8 mouse cellular contexts compared by ENCODE assay signal in genomic region chrX:103616162-103616535, GRCm38 (mm10). TPM values are rescaled to one million over a fixed set of nuclear protein-coding genes. Genes with fewer than 3 reads are reported as not detected.
DNase-seq lines count a peak whose midpoint lies in the region; ATAC-seq and TF ChIP-seq lines count a peak whose summit lies in the region.

No protein-coding gene starts in this region.

- H3K4me3 ChIP-seq in intestine, postnatal 0 days (ENCODE audit: low read depth, low read length), result peak overlapping the region; percentile 47
- peak overlapping the region; percentile 68 for H3K4me3 ChIP-seq in liver, embryonic 15.5 days (replicated peaks)
- peak overlapping the region; percentile 70 for H3K4me3 ChIP-seq in testis, adult 2 months (ENCODE audit: control insufficient read depth, low read depth, low read length)

- no peaks in the 10 kb centered on the region for H3K27me3 ChIP-seq in intestine, postnatal 0 days (replicated peaks; ENCODE audit: control insufficient read depth, insufficient read depth, low read length)
- no peaks in the 10 kb centered on the region for H3K27me3 ChIP-seq in liver, embryonic 15.5 days
- H3K27me3 ChIP-seq in testis, adult 2 months (ENCODE audit: control insufficient read depth, insufficient read depth, low read length), result no peaks in the 10 kb centered on the region

- ATAC-seq in granulocyte monocyte progenitor cell, adult 5-6 weeks (replicated peaks; ENCODE audit: poor library complexity, severe bottlenecking), result peak; percentile 53
- ATAC-seq in intestine, postnatal 0 days, result peak; percentile 55
- ATAC-seq in liver, embryonic 15.5 days (ENCODE audit: insufficient read depth), result peak; percentile 56

- H3K36me3 ChIP-seq in intestine, postnatal 0 days (ENCODE audit: control insufficient read depth, insufficient read depth), result no peaks in the 10 kb centered on the region
- peaks cover 23% of the 10 kb centered on the region for H3K36me3 ChIP-seq in liver, embryonic 15.5 days (replicated peaks)
- H3K36me3 ChIP-seq in testis, adult 2 months (ENCODE audit: control insufficient read depth, insufficient read depth, low read length), result no peaks in the 10 kb centered on the region

- 13% methylated on average over 19 of the region's 19 CpGs for WGBS in intestine, postnatal 0 days
- 22% methylated on average over 19 of the region's 19 CpGs for WGBS in liver, embryonic 15.5 days (ENCODE audit: insufficient replicate concordance)

- H3K9ac ChIP-seq in intestine, postnatal 0 days (ENCODE audit: low read depth, low read length), result peak overlapping the region; percentile 42
- H3K9ac ChIP-seq in liver, embryonic 15.5 days, result peak overlapping the region; percentile 62

- DNase-seq in urinary bladder, adult 18-20 months (ENCODE audit: low spot score in 2 of 2), result peak; percentile 11 to 31
- no peak for DNase-seq in urinary bladder, postnatal 10 days (ENCODE audit: low spot score)
- peak; percentile 59 to 77 for DNase-seq in cerebellum, postnatal 14 days
- peak; percentile 55 for DNase-seq in naive thymus-derived CD4-positive, alpha-beta T cell, adult 2 months (ENCODE audit: low read depth)

- H3K27ac ChIP-seq in intestine, postnatal 0 days (ENCODE audit: low read depth, low read length), result peak overlapping the region; percentile 84
- peak overlapping the region; percentile 84 for H3K27ac ChIP-seq in liver, embryonic 15.5 days (replicated peaks)
- H3K27ac ChIP-seq in testis, adult 2 months (ENCODE audit: control insufficient read depth, insufficient read depth, low read depth, low read length), result no peak overlapping the region

- TF ChIP-seq POLR2A in testis, adult 2 months (IDR thresholded peaks at IDR 0.05; ENCODE audit: control insufficient read depth, low read depth, low read length), result no peak

- H3K9me3 ChIP-seq in intestine, postnatal 0 days (ENCODE audit: control insufficient read depth), result no peaks in the 10 kb centered on the region
- no peaks in the 10 kb centered on the region for H3K9me3 ChIP-seq in liver, embryonic 15.5 days (replicated peaks)

- peak overlapping the region; percentile 69 for H3K4me2 ChIP-seq in intestine, postnatal 0 days (replicated peaks; ENCODE audit: low read depth)
- H3K4me2 ChIP-seq in liver, embryonic 15.5 days, result peak overlapping the region; percentile 70

- TF ChIP-seq CTCF in intestine, postnatal 0 days (IDR thresholded peaks at IDR 0.05; ENCODE audit: low read depth), result no peak
- no peak for TF ChIP-seq CTCF in testis, adult 2 months (IDR thresholded peaks at IDR 0.05; ENCODE audit: control insufficient read depth, insufficient read depth, insufficient replicate concordance, low read depth, low read length)

- no peaks in the 10 kb centered on the region for H3K4me1 ChIP-seq in intestine, postnatal 0 days (replicated peaks; ENCODE audit: control insufficient read depth, insufficient read depth, low read length)
- peaks cover 16% of the 10 kb centered on the region for H3K4me1 ChIP-seq in liver, embryonic 15.5 days (replicated peaks)
- H3K4me1 ChIP-seq in testis, adult 2 months (ENCODE audit: control insufficient read depth, insufficient read depth, low read length), result no peaks in the 10 kb centered on the region; the same call in 1 of the 2 replicates

RNA-seq across cellular contexts. Expression of gene Zcchc13, which starts 14.2 kb away (rescaled TPM):
- total RNA-seq in granulocyte monocyte progenitor cell, adult 5-6 weeks (2014; fragmentation: Nextera tagmentation), result not detected in 2 replicates
- total RNA-seq in granulocyte monocyte progenitor cell, adult 5-6 weeks (2017), result not detected in 2 replicates
- polyA plus RNA-seq in intestine, postnatal 0 days (2015; fragmentation: Nextera tagmentation; extraction: Ambion mirVana), result not detected in 2 replicates
- polyA plus RNA-seq in liver, embryonic 15.5 days (2015; fragmentation: Nextera tagmentation; extraction: Ambion mirVana), result not detected in 2 replicates
- polyA plus RNA-seq in testis, adult 2 months (2012; rRNA removed), result 72.1 and 83.8 TPM in 2 replicates

Comparison
In these comparisons a context has a peak if more than half of its experiments do, and no peak if none do; other contexts are left out.
1. RNA of gene Zcchc13, which starts 14.2 kb away (polyA plus RNA-seq): 72.1 to 83.8 TPM in testis, adult 2 months; not detected in intestine, postnatal 0 days and not detected in liver, embryonic 15.5 days; every median in the first group is over 10 times any median in the second.
2. Peak in every context shown above with its lines, with median percentiles within 50 percentile points of each other: ATAC-seq and H3K4me3 ChIP-seq.